Mouse (Mus musculus) MEL (cell line): Measurements from ENCODE around the gene Shb. TPM values are rescaled to one million over a fixed set of nuclear protein-coding genes. Genes with fewer than 3 reads are reported as not detected.

Experiments
- DNase-seq: peaks from one replicate; pipeline ENCODE4 v3.0.0; 2011; ENCODE audit warnings: low read depth, low spot score
- H3K27ac ChIP-seq: 2 replicates; pipeline ENCODE4 v1.5.1; 2012; ENCODE audit warnings: low read depth, mild to moderate bottlenecking, control low read depth, low read length, moderate library complexity; ENCODE audit not compliant: control insufficient read depth
- H3K27me3 ChIP-seq, 2 experiments: fragments of 150-350 bp in 1 of 2; sonication (generic) in 1 of 2; 2 replicates each; pipeline ENCODE4 v1.6.1; 2012; ENCODE audit warnings: low read length in 2 of 2, mild to moderate bottlenecking in 2 of 2, improper control_type of control experiment in 1 of 2, moderate library complexity in 1 of 2; ENCODE audit not compliant: insufficient read depth in 2 of 2, control insufficient read depth in 1 of 2
- H3K36me3 ChIP-seq, 2 experiments: 2 replicates each; pipeline ENCODE4 v1.6.1; 2012 to 2014; ENCODE audit warnings: low read length in 2 of 2, improper control_type of control experiment in 1 of 2, inconsistent platforms in 1 of 2, mild to moderate bottlenecking in 1 of 2; ENCODE audit not compliant: insufficient read depth in 2 of 2, control insufficient read depth in 1 of 2
- H3K4me1 ChIP-seq, 2 experiments: fragments of 150-350 bp in 1 of 2; sonication (generic) in 1 of 2; 2 replicates each; pipeline ENCODE4 v1.6.1; 2012; ENCODE audit warnings: low read length in 2 of 2, improper control_type of control experiment in 1 of 2, mild to moderate bottlenecking in 1 of 2; ENCODE audit not compliant: insufficient read depth in 2 of 2, control insufficient read depth in 1 of 2
- H3K4me3 ChIP-seq, 2 experiments: fragments of 150-350 bp in 1 of 2; sonication (generic) in 1 of 2; 2 replicates each; pipeline ENCODE4 v1.5.1; 2012; ENCODE audit warnings: low read depth in 2 of 2, low read length in 2 of 2, mild to moderate bottlenecking in 2 of 2, moderate library complexity in 2 of 2, control low read depth in 1 of 2, improper control_type of control experiment in 1 of 2; ENCODE audit not compliant: control insufficient read depth in 1 of 2, insufficient read depth in 1 of 2
- H3K79me2 ChIP-seq: 2 replicates; pipeline ENCODE4 v1.6.1; 2012; ENCODE audit warnings: mild to moderate bottlenecking, low read length, moderate library complexity; ENCODE audit not compliant: control insufficient read depth, poor library complexity, insufficient read depth
- H3K9ac ChIP-seq: 2 replicates; pipeline ENCODE4 v1.6.1; 2012; ENCODE audit warnings: low read depth, mild to moderate bottlenecking, control low read depth, low read length, moderate library complexity; ENCODE audit not compliant: control insufficient read depth, poor library complexity, severe bottlenecking
- H3K9me3 ChIP-seq: fragments of 150-350 bp; sonication (generic); replicated peaks from 2 replicates; pipeline ENCODE4 v1.6.1; 2012; ENCODE audit warnings: mild to moderate bottlenecking, low read length, improper control_type of control experiment, moderate library complexity; ENCODE audit not compliant: insufficient read depth
- BHLHE40 ChIP-seq: IDR thresholded peaks from 2 replicates; pipeline ENCODE4 v1.6.1; 2012; ENCODE audit warnings: low read depth, mild to moderate bottlenecking, inconsistent platforms, low read length, improper control_type of control experiment, borderline replicate concordance
- CTCF ChIP-seq, 3 experiments: IDR thresholded peaks in 2 of 3; conservative IDR thresholded peaks in 1 of 3; 2 replicates each; pipeline ENCODE4 v1.5.1; 2011 to 2012; ENCODE audit warnings: low read length in 3 of 3, low read depth in 2 of 3, mild to moderate bottlenecking in 2 of 3, improper control_type of control experiment in 1 of 3, inconsistent platforms in 1 of 3, mixed read lengths in 1 of 3, moderate library complexity in 1 of 3; ENCODE audit not compliant: control insufficient read depth in 1 of 3, insufficient read depth in 1 of 3, poor library complexity in 1 of 3, severe bottlenecking in 1 of 3
- E2F4 ChIP-seq: IDR thresholded peaks from 2 replicates; pipeline ENCODE4 v1.6.1; 2011; ENCODE audit warnings: low read depth, low read length, improper control_type of control experiment, borderline replicate concordance
- ELF1 ChIP-seq: IDR thresholded peaks from 2 replicates; pipeline ENCODE4 v1.6.1; 2014; ENCODE audit warnings: low read depth, mild to moderate bottlenecking, inconsistent platforms, low read length, improper control_type of control experiment, moderate library complexity
- EP300 ChIP-seq, 2 experiments: IDR thresholded peaks; 2 replicates each; pipeline ENCODE4 v1.6.1; 2011; ENCODE audit warnings: improper control_type of control experiment in 2 of 2, low read length in 2 of 2, low read depth in 1 of 2, mild to moderate bottlenecking in 1 of 2
- ETS1 ChIP-seq: IDR thresholded peaks from 2 replicates; pipeline ENCODE4 v1.6.1; 2012; ENCODE audit warnings: low read depth, mild to moderate bottlenecking, inconsistent platforms, low read length, improper control_type of control experiment, moderate library complexity
- GABPA ChIP-seq: IDR thresholded peaks from 2 replicates; pipeline ENCODE4 v1.6.1; 2012; ENCODE audit warnings: low read depth, mild to moderate bottlenecking, inconsistent platforms, low read length, improper control_type of control experiment, moderate library complexity
- GATA1 ChIP-seq: IDR thresholded peaks from 2 replicates; pipeline ENCODE4 v1.6.1; 2011; ENCODE audit warnings: low read depth, low read length, improper control_type of control experiment
- HCFC1 ChIP-seq: IDR thresholded peaks from 2 replicates; pipeline ENCODE4 v1.6.1; 2012; ENCODE audit warnings: low read depth, mild to moderate bottlenecking, inconsistent platforms, low read length, improper control_type of control experiment, moderate library complexity
- JUND ChIP-seq: IDR thresholded peaks from 2 replicates; pipeline ENCODE4 v1.6.1; 2011; ENCODE audit warnings: low read depth, mild to moderate bottlenecking, improper control_type of control experiment, low read length
- MAFK ChIP-seq: IDR thresholded peaks from 2 replicates; pipeline ENCODE4 v1.6.1; 2011; ENCODE audit warnings: low read depth, mild to moderate bottlenecking, low read length, improper control_type of control experiment, borderline replicate concordance
- MAX ChIP-seq: IDR thresholded peaks from 2 replicates; pipeline ENCODE4 v1.6.1; 2011; ENCODE audit warnings: low read length, improper control_type of control experiment
- MEF2A ChIP-seq: IDR thresholded peaks from 2 replicates; pipeline ENCODE4 v1.6.1; 2014; ENCODE audit warnings: low read depth, mild to moderate bottlenecking, inconsistent platforms, low read length, improper control_type of control experiment; ENCODE audit not compliant: poor library complexity, insufficient replicate concordance, severe bottlenecking; ENCODE audit errors: extremely low read depth
- MXI1 ChIP-seq: IDR thresholded peaks from 2 replicates; pipeline ENCODE4 v1.6.1; 2011; ENCODE audit warnings: mild to moderate bottlenecking, low read depth, low read length, improper control_type of control experiment
- MYB ChIP-seq: IDR thresholded peaks from 2 replicates; pipeline ENCODE4 v1.6.1; 2011; ENCODE audit warnings: mild to moderate bottlenecking, low read depth, low read length, improper control_type of control experiment
- NELFE ChIP-seq: IDR thresholded peaks from 2 replicates; pipeline ENCODE4 v1.6.1; 2011; ENCODE audit warnings: low read depth, low read length, improper control_type of control experiment
- NRF1 ChIP-seq: IDR thresholded peaks from 2 replicates; pipeline ENCODE4 v1.6.1; 2014; ENCODE audit warnings: low read depth, mild to moderate bottlenecking, inconsistent platforms, low read length, improper control_type of control experiment, moderate library complexity; ENCODE audit not compliant: poor library complexity, insufficient read depth, severe bottlenecking
- POLR2A ChIP-seq, 2 experiments: IDR thresholded peaks; 2 replicates each; pipeline ENCODE4 v1.6.1; 2011 to 2012; ENCODE audit warnings: low read length in 2 of 2, mild to moderate bottlenecking in 2 of 2, control low read depth in 1 of 2, improper control_type of control experiment in 1 of 2, low read depth in 1 of 2, moderate library complexity in 1 of 2; ENCODE audit not compliant: control insufficient read depth in 1 of 2, insufficient read depth in 1 of 2, poor library complexity in 1 of 2
- POLR2AphosphoS2 ChIP-seq: IDR thresholded peaks from 2 replicates; pipeline ENCODE4 v1.6.1; 2011; ENCODE audit warnings: low read length, improper control_type of control experiment
- POLR2AphosphoS5 ChIP-seq: IDR thresholded peaks from 2 replicates; pipeline ENCODE4 v1.6.1; 2012; ENCODE audit warnings: low read depth, borderline replicate concordance, mild to moderate bottlenecking, inconsistent platforms, low read length, moderate library complexity, mixed read lengths
- RAD21 ChIP-seq: IDR thresholded peaks from 2 replicates; pipeline ENCODE4 v1.6.1; 2011; ENCODE audit warnings: mild to moderate bottlenecking, low read depth, low read length, improper control_type of control experiment
- SIN3A ChIP-seq: IDR thresholded peaks from 2 replicates; pipeline ENCODE4 v1.6.1; 2012; ENCODE audit warnings: low read length, improper control_type of control experiment, inconsistent platforms
- SMC3 ChIP-seq: IDR thresholded peaks from 2 replicates; pipeline ENCODE4 v1.6.1; 2011; ENCODE audit warnings: low read depth, low read length, improper control_type of control experiment
- TBP ChIP-seq: IDR thresholded peaks from 2 replicates; pipeline ENCODE4 v1.8.0; 2011; ENCODE audit warnings: low read depth, low read length, improper control_type of control experiment
- UBTF ChIP-seq: IDR thresholded peaks from 2 replicates; pipeline ENCODE4 v1.6.1; 2012; ENCODE audit warnings: low read depth, mild to moderate bottlenecking, inconsistent platforms, low read length, improper control_type of control experiment, moderate library complexity, borderline replicate concordance; ENCODE audit not compliant: insufficient read depth
- USF1 ChIP-seq: IDR thresholded peaks from 2 replicates; pipeline ENCODE4 v1.6.1; 2014; ENCODE audit warnings: low read depth, mild to moderate bottlenecking, inconsistent platforms, low read length, improper control_type of control experiment, moderate library complexity
- USF2 ChIP-seq, 2 experiments: IDR thresholded peaks; 2 replicates each; pipeline ENCODE4 v1.6.1; 2011 to 2012; ENCODE audit warnings: improper control_type of control experiment in 2 of 2, low read length in 2 of 2, borderline replicate concordance in 1 of 2, inconsistent platforms in 1 of 2, low read depth in 1 of 2, mild to moderate bottlenecking in 1 of 2; ENCODE audit not compliant: insufficient read depth in 1 of 2
- ZC3H11A ChIP-seq: IDR thresholded peaks from 2 replicates; pipeline ENCODE4 v1.6.1; 2012; ENCODE audit warnings: low read depth, mild to moderate bottlenecking, inconsistent platforms, low read length, improper control_type of control experiment
- ZMIZ1 ChIP-seq: IDR thresholded peaks from 2 replicates; pipeline ENCODE4 v1.6.1; 2012; ENCODE audit warnings: low read depth, mild to moderate bottlenecking, inconsistent platforms, low read length, improper control_type of control experiment, moderate library complexity
- ZNF384 ChIP-seq: IDR thresholded peaks from 2 replicates; pipeline ENCODE4 v1.6.1; 2012; ENCODE audit warnings: low read depth, mild to moderate bottlenecking, inconsistent platforms, low read length, improper control_type of control experiment
- polyA plus RNA-seq, 2 experiments: library from polyadenylated mRNA; stranded (reverse) in 1 of 2; unstranded in 1 of 2; fragments of >175 nt in 1 of 2; fragments of >200 nt in 1 of 2; gene quantifications; 2 replicates each; pipeline versions ENCODE4 v1.2.1 to v1.2.4; 2012; ENCODE audit warnings: low replicate concordance in 2 of 2, low read depth in 1 of 2; ENCODE audit not compliant: insufficient read length in 2 of 2, insufficient read depth in 1 of 2, missing spikeins in 1 of 2
- total RNA-seq: library from RNA; depleted of rRNA; stranded (reverse); fragments of 300-350 nt; gene quantifications from 2 replicates; pipeline ENCODE4 v1.2.3, GENCODE M21; 2012

Gene Shb
- total and polyA plus RNA-seq, 3 experiments = 5.2 to 13.9 TPM; not detected in 1

DNA sequence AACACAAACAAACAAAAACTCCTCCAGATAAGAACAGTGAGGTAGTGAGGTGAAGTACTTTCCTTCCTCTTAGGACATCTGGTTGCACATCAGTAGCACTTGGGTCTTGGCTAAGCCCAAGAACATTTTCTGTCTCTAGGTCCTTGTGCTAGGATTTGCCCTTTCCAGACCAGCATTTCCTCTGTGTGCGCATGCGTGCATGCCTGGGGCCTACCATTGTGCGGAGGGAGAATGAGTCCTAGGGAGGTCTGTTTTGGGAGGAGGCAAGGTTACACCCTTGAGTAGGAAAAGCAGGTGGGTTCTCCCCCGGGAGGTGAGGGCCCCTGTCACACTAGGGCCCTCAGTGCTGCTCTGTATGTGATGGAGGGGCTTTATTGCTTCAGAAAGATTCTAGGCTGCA, 113.2 kb downstream of the Shb start:
- Histone ChIP-seq H3K79me2 (no peaks in the 10 kb centered on the region), H3K4me1 (no peaks in the 10 kb centered on the region), H3K27ac (no peak overlapping the region), H3K9me3 (no peaks in the 10 kb centered on the region), H3K36me3 (no peaks in the 10 kb centered on the region), H3K9ac (no peak overlapping the region), H3K4me3 (no peak overlapping the region), H3K27me3 (no peaks in the 10 kb centered on the region)
- TF ChIP-seq UBTF = no peak
- no peak for TF ChIP-seq GATA1
- TF ChIP-seq USF1 = no peak
- DNase-seq = no peak

DNA sequence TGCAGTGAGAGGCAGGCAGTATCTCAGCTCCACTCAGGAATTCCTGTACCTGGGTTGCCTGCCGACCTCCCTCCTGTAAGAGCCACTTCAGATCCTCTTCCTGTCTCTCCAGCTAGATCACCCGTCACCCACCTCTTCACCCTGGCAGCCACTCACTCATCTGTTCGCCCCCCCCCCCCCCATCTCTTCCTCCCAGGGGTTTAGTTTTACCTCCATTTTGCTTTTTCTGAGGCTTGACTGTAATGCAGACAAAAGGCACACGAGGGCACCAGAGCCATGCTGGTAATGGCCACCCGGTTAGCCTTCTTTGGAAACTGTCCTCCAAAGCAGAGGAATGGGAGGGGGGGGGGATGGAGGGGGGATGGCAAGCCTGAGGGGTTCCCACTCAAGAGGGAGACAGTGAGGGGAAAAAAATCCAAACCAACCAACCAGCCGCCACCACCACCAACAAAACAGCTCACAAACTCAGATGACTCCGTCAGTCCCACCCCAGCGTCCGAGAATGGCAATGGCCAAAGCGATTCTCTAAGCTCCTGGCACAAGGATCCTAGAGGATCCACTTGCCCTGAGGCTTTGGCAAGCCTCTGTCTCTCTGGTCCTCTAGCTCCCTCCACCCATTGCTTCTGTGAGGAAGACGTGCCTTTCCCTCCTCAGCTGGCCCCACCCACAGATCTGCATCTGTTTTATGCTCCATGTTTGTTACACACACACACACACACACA, 113.9 kb downstream of the Shb start:
- Histone ChIP-seq H3K27ac (no peak overlapping the region), H3K9me3 (no peaks in the 10 kb centered on the region), H3K4me3 (peak overlapping the region; percentile 12 to 55; a peak in 3 of 4 replicates), H3K4me1 (no peaks in the 10 kb centered on the region), H3K27me3 (no peaks in the 10 kb centered on the region), H3K9ac (peak overlapping the region; percentile 29; the same call in 1 of the 2 replicates), H3K79me2 (no peaks in the 10 kb centered on the region), H3K36me3 (no peaks in the 10 kb centered on the region)
- DNase-seq = peak; percentile 67
- TF ChIP-seq ZC3H11A (peak; percentile 83), ETS1 (no peak), RAD21 (peak; percentile 84), TBP (no peak), SMC3 (peak; percentile 86), ZMIZ1 (no peak), POLR2AphosphoS2 (no peak), MXI1 (no peak), GABPA (no peak), EP300 (IDR thresholded peaks at IDR 0.05; ENCODE audit: low read depth in 1 of 2, low read length in 2 of 2) (no peak), GATA1 (no peak), ELF1 (no peak), HCFC1 (no peak), MEF2A (no peak), MYB (no peak), POLR2A (IDR thresholded peaks at IDR 0.05; ENCODE audit: control insufficient read depth in 1 of 2, insufficient read depth in 1 of 2, low read depth in 1 of 2, low read length in 2 of 2, poor library complexity in 1 of 2) (no peak), E2F4 (no peak), POLR2AphosphoS5 (no peak), BHLHE40 (peak; percentile 18; the same call in 1 of the 2 replicates), NELFE (no peak), USF1 (no peak), MAX (no peak), NRF1 (no peak), JUND (no peak), SIN3A (no peak), USF2 (IDR thresholded peaks at IDR 0.05; ENCODE audit: borderline replicate concordance in 1 of 2, insufficient read depth in 1 of 2, low read depth in 1 of 2, low read length in 2 of 2) (no peak), CTCF (IDR thresholded peaks at IDR 0.05 in 2 of 3, conservative IDR thresholded peaks at IDR 0.05 in 1 of 3; ENCODE audit: control insufficient read depth in 1 of 3, insufficient read depth in 1 of 3, low read depth in 2 of 3, low read length in 3 of 3, poor library complexity in 1 of 3, severe bottlenecking in 1 of 3) (peak in 2 of 3 experiments; percentile 79 to 83; a peak in 5 of 6 replicates), MAFK (no peak), UBTF (no peak), ZNF384 (no peak)
